Mouse (Mus musculus) MEL (cell line): ENCODE results near the gene Bdh1.

Experiments used
- CTCF ChIP-seq, 3 experiments: IDR thresholded peaks in 2 of 3; conservative IDR thresholded peaks in 1 of 3; 2 replicates each; pipeline ENCODE4 v1.5.1; 2011 to 2012; ENCODE audit warnings: low read length in 3 of 3, low read depth in 2 of 3, mild to moderate bottlenecking in 2 of 3, improper control_type of control experiment in 1 of 3, inconsistent platforms in 1 of 3, mixed read lengths in 1 of 3, moderate library complexity in 1 of 3; ENCODE audit not compliant: control insufficient read depth in 1 of 3, insufficient read depth in 1 of 3, poor library complexity in 1 of 3, severe bottlenecking in 1 of 3
- ELF1 ChIP-seq: IDR thresholded peaks from 2 replicates; pipeline ENCODE4 v1.6.1; 2014; ENCODE audit warnings: low read depth, mild to moderate bottlenecking, inconsistent platforms, low read length, improper control_type of control experiment, moderate library complexity
- EP300 ChIP-seq, 2 experiments: IDR thresholded peaks; 2 replicates each; pipeline ENCODE4 v1.6.1; 2011; ENCODE audit warnings: improper control_type of control experiment in 2 of 2, low read length in 2 of 2, low read depth in 1 of 2, mild to moderate bottlenecking in 1 of 2
- MAFK ChIP-seq: IDR thresholded peaks from 2 replicates; pipeline ENCODE4 v1.6.1; 2011; ENCODE audit warnings: low read depth, mild to moderate bottlenecking, low read length, improper control_type of control experiment, borderline replicate concordance
- MYB ChIP-seq: IDR thresholded peaks from 2 replicates; pipeline ENCODE4 v1.6.1; 2011; ENCODE audit warnings: mild to moderate bottlenecking, low read depth, low read length, improper control_type of control experiment
- NELFE ChIP-seq: IDR thresholded peaks from 2 replicates; pipeline ENCODE4 v1.6.1; 2011; ENCODE audit warnings: low read depth, low read length, improper control_type of control experiment
- POLR2A ChIP-seq, 2 experiments: IDR thresholded peaks; 2 replicates each; pipeline ENCODE4 v1.6.1; 2011 to 2012; ENCODE audit warnings: low read length in 2 of 2, mild to moderate bottlenecking in 2 of 2, control low read depth in 1 of 2, improper control_type of control experiment in 1 of 2, low read depth in 1 of 2, moderate library complexity in 1 of 2; ENCODE audit not compliant: control insufficient read depth in 1 of 2, insufficient read depth in 1 of 2, poor library complexity in 1 of 2
- POLR2AphosphoS2 ChIP-seq: IDR thresholded peaks from 2 replicates; pipeline ENCODE4 v1.6.1; 2011; ENCODE audit warnings: low read length, improper control_type of control experiment
- RAD21 ChIP-seq: IDR thresholded peaks from 2 replicates; pipeline ENCODE4 v1.6.1; 2011; ENCODE audit warnings: mild to moderate bottlenecking, low read depth, low read length, improper control_type of control experiment
- TCF12 ChIP-seq: IDR thresholded peaks from 2 replicates; pipeline ENCODE4 v1.6.1; 2014; ENCODE audit warnings: low read depth, mild to moderate bottlenecking, inconsistent platforms, low read length, improper control_type of control experiment, moderate library complexity
- ZC3H11A ChIP-seq: IDR thresholded peaks from 2 replicates; pipeline ENCODE4 v1.6.1; 2012; ENCODE audit warnings: low read depth, mild to moderate bottlenecking, inconsistent platforms, low read length, improper control_type of control experiment

DNA sequence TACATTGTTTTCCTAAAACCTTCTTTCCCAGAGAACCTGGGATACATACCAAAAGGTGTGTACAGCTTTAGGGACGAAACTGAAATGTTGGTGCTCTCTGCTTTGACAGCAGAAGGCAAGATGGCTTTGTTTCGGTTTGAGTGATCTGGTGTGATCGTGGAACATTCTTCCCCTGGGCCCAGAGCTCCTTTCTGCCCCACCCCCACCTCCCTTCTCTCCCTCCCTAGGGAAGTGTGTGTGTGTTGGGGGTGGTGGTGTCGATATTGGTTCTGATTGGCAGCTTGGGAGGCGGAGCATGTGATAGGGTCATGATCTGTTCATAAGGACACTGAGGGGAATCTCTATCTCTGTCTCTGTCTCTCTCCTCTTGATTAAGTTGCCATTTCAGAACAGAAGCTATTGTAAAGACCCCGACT lies 71.5 kb downstream of the Bdh1 start:
- no peak for TF ChIP-seq POLR2A (IDR thresholded peaks at IDR 0.05; ENCODE audit: control insufficient read depth in 1 of 2, insufficient read depth in 1 of 2, low read depth in 1 of 2, low read length in 2 of 2, poor library complexity in 1 of 2)
- TF ChIP-seq NELFE = no peak
- no peak for TF ChIP-seq RAD21
- no peak for TF ChIP-seq POLR2AphosphoS2
- no peak for TF ChIP-seq ELF1
- TF ChIP-seq EP300 (IDR thresholded peaks at IDR 0.05; ENCODE audit: low read depth in 1 of 2, low read length in 2 of 2) = no peak
- no peak for TF ChIP-seq TCF12
- TF ChIP-seq CTCF (IDR thresholded peaks at IDR 0.05 in 2 of 3, conservative IDR thresholded peaks at IDR 0.05 in 1 of 3; ENCODE audit: control insufficient read depth in 1 of 3, insufficient read depth in 1 of 3, low read depth in 2 of 3, low read length in 3 of 3, poor library complexity in 1 of 3, severe bottlenecking in 1 of 3) = no peak
- no peak for TF ChIP-seq ZC3H11A
- no peak for TF ChIP-seq MAFK
- TF ChIP-seq MYB = no peak
